Mouse (Mus musculus): ENCODE data around the gene 1700025G04Rik.

GRCm38 (mm10) chr1:152019196-152019595 lies 70.7 kb downstream of the 1700025G04Rik start:
- TF ChIP-seq CTCF (IDR thresholded peaks at IDR 0.05; ENCODE audit: low read depth, low read length) = no peak; the same call in 1 of the 2 replicates
- no peak for TF ChIP-seq POLR2A (IDR thresholded peaks at IDR 0.05; ENCODE audit: extremely low read depth, insufficient read depth, low read length)

Data from liver, adult 2 months (tissue).